Mouse (Mus musculus): ENCODE measurements at regions not wholly inside any gene's neighbourhood (a gene's known extent, or its start where the extent isn't known, plus 50 kb on each side); places are given as distances from the start of the nearest gene placed in this dataset.

DNA sequence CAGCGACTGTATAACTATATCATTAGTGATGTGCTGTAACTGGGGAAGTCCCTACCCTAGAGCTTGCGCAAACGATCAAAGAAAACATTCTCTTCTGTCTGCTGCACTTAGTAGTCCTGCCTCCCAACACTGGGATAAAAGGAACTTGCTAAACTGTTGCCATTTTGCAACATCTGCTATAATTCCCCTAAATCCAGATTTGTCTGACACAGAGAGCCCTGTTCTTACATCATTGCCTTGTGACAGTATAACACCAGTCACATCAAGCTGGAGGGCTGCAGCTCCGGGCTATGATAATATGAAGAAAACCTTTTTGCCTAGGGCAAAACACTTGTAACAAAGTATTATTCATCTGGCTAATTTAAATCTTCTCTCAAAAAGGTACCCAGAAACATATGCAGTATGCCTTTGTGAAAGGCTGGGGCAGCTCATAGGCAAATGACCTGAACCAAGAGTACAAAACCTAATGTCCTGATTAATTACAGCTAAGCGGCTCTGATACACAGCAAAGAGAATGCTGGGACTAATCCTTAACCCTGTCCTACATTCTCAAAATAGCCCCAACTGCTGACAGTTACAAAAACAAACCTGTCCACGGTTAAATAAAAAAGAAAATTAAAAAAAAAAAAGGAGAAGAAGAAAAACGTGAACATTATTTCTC, 67.5 kb upstream of the Otx2 start:
- H3K27me3 ChIP-seq (ENCODE audit: insufficient read depth, poor library complexity, severe bottlenecking), result no peaks in the 10 kb centered on the region
- H3K9me3 ChIP-seq, result no peaks in the 10 kb centered on the region
- H3K4me1 ChIP-seq, result no peaks in the 10 kb centered on the region
- WGBS, result 61% methylated on average over 7 of the region's 7 CpGs
- peak; percentile 48 for DNase-seq (ENCODE audit: low spot score)
- H3K4me3 ChIP-seq, result no peak overlapping the region
- no peak overlapping the region for H3K27ac ChIP-seq
- H3K36me3 ChIP-seq, result no peaks in the 10 kb centered on the region

- DNase-seq (ENCODE audit: low spot score), result no peak
- WGBS, result 80% methylated on average over 4 of the region's 4 CpGs
Observed at GRCm38 (mm10) chr14:48739121-48739520, 65.5 kb upstream of the Otx2 start.

GRCm38 (mm10) chr14:48738641-48739040, 65.0 kb upstream of the Otx2 start:
- Histone ChIP-seq H3K27ac (no peak overlapping the region), H3K9me3 (no peaks in the 10 kb centered on the region), H3K4me3 (no peak overlapping the region), H3K4me1 (no peaks in the 10 kb centered on the region), H3K36me3 (no peaks in the 10 kb centered on the region), H3K27me3 (ENCODE audit: insufficient read depth, poor library complexity, severe bottlenecking) (no peaks in the 10 kb centered on the region)
- no peak for DNase-seq (ENCODE audit: low spot score)
- 92% methylated on average over 10 of the region's 10 CpGs for WGBS

More at GRCm38 (mm10) chr14:48739121-48739520, 65.5 kb upstream of the Otx2 start:
- H3K36me3 ChIP-seq, result no peaks in the 10 kb centered on the region
- no peak overlapping the region for H3K4me3 ChIP-seq
- H3K4me1 ChIP-seq, result no peaks in the 10 kb centered on the region
- H3K27me3 ChIP-seq (ENCODE audit: insufficient read depth, poor library complexity, severe bottlenecking), result no peaks in the 10 kb centered on the region
- H3K27ac ChIP-seq, result no peak overlapping the region
- no peaks in the 10 kb centered on the region for H3K9me3 ChIP-seq

DNA sequence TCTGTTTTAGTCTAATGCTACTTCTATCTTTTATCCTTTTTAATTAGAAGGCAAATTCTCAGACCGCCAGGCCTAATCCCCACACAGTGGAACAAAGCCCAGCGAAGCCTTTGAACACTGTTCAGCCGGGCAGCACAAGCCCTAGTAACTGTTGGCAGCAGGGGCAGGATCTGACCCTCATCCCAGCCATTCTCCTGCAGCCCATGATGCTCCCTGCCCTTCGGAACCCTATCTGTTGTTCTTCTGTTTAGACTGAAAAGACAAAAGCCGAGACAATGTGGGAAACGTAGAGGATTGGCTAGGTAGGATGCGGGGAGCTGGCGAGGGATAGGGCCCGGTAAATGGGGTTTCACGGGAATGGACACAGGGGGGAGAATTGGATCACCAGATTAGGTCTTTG, 64.6 kb upstream of the Otx2 start:
- no peak overlapping the region for H3K27ac ChIP-seq
- DNase-seq (ENCODE audit: low spot score), result no peak
- no peaks in the 10 kb centered on the region for H3K9me3 ChIP-seq
- H3K36me3 ChIP-seq, result no peaks in the 10 kb centered on the region
- H3K4me3 ChIP-seq, result no peak overlapping the region
- 78% methylated on average over 10 of the region's 10 CpGs for WGBS
- no peaks in the 10 kb centered on the region for H3K4me1 ChIP-seq
- no peaks in the 10 kb centered on the region for H3K27me3 ChIP-seq (ENCODE audit: insufficient read depth, poor library complexity, severe bottlenecking)

DNA sequence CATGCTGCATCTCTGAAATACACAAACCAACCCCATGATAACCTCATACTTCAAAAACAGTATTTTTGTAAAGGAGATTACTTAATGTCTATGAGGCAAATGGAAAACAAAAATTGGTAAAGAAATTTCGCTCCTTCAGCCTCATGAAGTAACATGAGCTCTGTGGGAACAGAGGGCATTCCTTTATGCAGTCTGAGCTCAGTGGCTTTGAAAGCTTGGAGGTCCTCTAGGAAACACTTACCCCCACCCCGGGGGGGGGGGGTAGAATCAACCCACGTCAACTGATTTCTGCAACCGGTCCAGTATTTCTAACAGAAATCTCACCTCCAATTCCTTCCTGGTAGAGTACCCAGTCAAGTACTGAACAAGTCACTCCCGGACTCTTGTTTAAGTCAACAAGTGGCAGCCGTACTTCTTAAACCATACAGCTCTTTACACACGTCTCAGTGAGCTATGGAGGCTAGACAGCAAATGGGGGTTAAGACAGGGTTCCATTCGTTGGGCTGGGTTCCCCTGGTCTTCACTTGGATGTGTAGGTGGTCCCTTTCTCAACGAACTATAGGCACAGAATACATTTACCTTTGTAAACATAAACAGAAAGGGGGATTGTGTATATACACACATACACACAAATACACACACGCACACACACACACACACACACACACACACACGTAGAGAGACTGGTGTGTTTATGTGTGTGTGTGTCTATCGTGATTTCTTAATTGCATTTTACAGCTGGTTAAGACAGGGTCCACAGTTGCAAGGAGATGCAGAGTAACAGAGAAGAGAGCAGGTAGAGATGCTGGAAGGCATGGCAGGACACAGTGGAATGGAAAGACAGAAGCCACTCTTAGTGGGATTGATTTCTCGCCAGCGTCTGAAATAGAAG, 63.6 kb upstream of the Otx2 start:
- H3K36me3 ChIP-seq, result no peaks in the 10 kb centered on the region
- WGBS, result 68% methylated on average over 14 of the region's 14 CpGs
- DNase-seq (ENCODE audit: low spot score), result no peak
- H3K27me3 ChIP-seq (ENCODE audit: insufficient read depth, poor library complexity, severe bottlenecking), result no peaks in the 10 kb centered on the region
- H3K4me3 ChIP-seq, result no peak overlapping the region
- H3K27ac ChIP-seq, result no peak overlapping the region
- no peaks in the 10 kb centered on the region for H3K4me1 ChIP-seq
- H3K9me3 ChIP-seq, result no peaks in the 10 kb centered on the region

DNA sequence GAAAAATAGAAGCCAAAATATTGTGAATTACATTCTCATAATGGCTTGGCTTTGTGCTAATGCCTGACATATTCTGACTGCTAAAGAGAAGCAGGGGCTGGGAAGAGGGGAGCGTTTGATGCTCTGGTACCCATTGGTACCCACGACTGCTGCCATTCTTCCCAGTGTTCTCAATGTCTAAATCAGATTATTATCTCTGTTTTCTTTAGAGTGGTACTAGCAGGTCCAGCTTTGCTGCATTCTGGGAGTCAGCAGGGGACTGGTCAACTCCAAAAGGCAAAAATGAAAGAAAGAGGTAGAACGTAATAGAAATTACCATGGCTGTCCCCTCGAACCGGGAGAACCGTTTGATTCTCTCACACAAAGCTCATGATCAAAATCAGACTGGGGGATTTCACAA, 62.6 kb upstream of the Otx2 start:
- no peak overlapping the region for H3K27ac ChIP-seq
- H3K9me3 ChIP-seq, result no peaks in the 10 kb centered on the region
- H3K36me3 ChIP-seq, result no peaks in the 10 kb centered on the region
- no peak for DNase-seq (ENCODE audit: low spot score)
- H3K27me3 ChIP-seq (ENCODE audit: insufficient read depth, poor library complexity, severe bottlenecking), result no peaks in the 10 kb centered on the region
- H3K4me3 ChIP-seq, result no peak overlapping the region
- H3K4me1 ChIP-seq, result no peaks in the 10 kb centered on the region
- WGBS, result 78% methylated on average over 6 of the region's 6 CpGs

GRCm38 (mm10) chr14:48729996-48730395, 56.4 kb upstream of the Otx2 start:
- Histone ChIP-seq H3K36me3 (no peaks in the 10 kb centered on the region), H3K27me3 (ENCODE audit: insufficient read depth, poor library complexity, severe bottlenecking) (no peaks in the 10 kb centered on the region), H3K27ac (no peak overlapping the region), H3K4me1 (no peaks in the 10 kb centered on the region), H3K4me3 (no peak overlapping the region), H3K9me3 (no peaks in the 10 kb centered on the region)
- WGBS, result 85% methylated on average over 2 of the region's 2 CpGs
- DNase-seq (ENCODE audit: low spot score), result no peak
